In genomic region chr6:35251807-35252476, GRCm38 (mm10) we compare ENCODE assay signal across 8 mouse cellular contexts. TPM values are rescaled to one million over a fixed set of nuclear protein-coding genes. Genes with fewer than 3 reads are reported as not detected.
DNase-seq lines count a peak whose midpoint lies in the region; ATAC-seq and TF ChIP-seq lines count a peak whose summit lies in the region.

No protein-coding gene starts in this region.

- peak overlapping the region; percentile 61 for H3K9ac ChIP-seq in lung, embryonic 16.5 days (ENCODE audit: low read length)
- H3K9ac ChIP-seq in stomach, embryonic 15.5 days = no peak overlapping the region

- TF ChIP-seq POLR2A in cerebellum, adult 2 months (IDR thresholded peaks at IDR 0.05; ENCODE audit: borderline replicate concordance, insufficient read depth, low read length) = no peak

- peak in 1 of 2 experiments; percentile 15 for DNase-seq in cerebellum, adult 2 months
- DNase-seq in cerebellum, adult 8-10 months = no peak
- DNase-seq in lung, postnatal 25 days (ENCODE audit: low spot score) = no peak
- no peak for DNase-seq in limb, embryonic 10.5 days (ENCODE audit: low spot score)
- DNase-seq in urinary bladder, postnatal 10 days (ENCODE audit: low spot score) = no peak
- DNase-seq in adrenal gland, postnatal 25 days = no peak

- H3K4me3 ChIP-seq in cerebellum, adult 2 months (replicated peaks; ENCODE audit: insufficient read depth, low read depth, low read length) = peak overlapping the region; percentile 14
- peak overlapping the region; percentile 82 for H3K4me3 ChIP-seq in lung, embryonic 16.5 days (ENCODE audit: low read length)
- peak overlapping the region; percentile 81 for H3K4me3 ChIP-seq in limb, embryonic 10.5 days
- peak overlapping the region; percentile 71 for H3K4me3 ChIP-seq in stomach, embryonic 15.5 days (replicated peaks)

- H3K27me3 ChIP-seq in cerebellum, adult 2 months (ENCODE audit: control insufficient read depth, insufficient read depth, low read length) = no peaks in the 10 kb centered on the region
- H3K27me3 ChIP-seq in lung, embryonic 16.5 days (ENCODE audit: control insufficient read depth, insufficient read depth, low read depth, low read length) = no peaks in the 10 kb centered on the region
- no peaks in the 10 kb centered on the region for H3K27me3 ChIP-seq in limb, embryonic 10.5 days (ENCODE audit: low read depth, poor library complexity, severe bottlenecking)
- H3K27me3 ChIP-seq in stomach, embryonic 15.5 days (replicated peaks) = no peaks in the 10 kb centered on the region

- no peak overlapping the region for H3K27ac ChIP-seq in cerebellum, adult 2 months (ENCODE audit: insufficient read depth, low read length)
- peak overlapping the region; percentile 6; the same call in 1 of the 2 replicates for H3K27ac ChIP-seq in lung, embryonic 16.5 days (ENCODE audit: low read length)
- H3K27ac ChIP-seq in limb, embryonic 10.5 days = peak overlapping the region; percentile 93
- H3K27ac ChIP-seq in stomach, embryonic 15.5 days = no peak overlapping the region

- TF ChIP-seq CTCF in cerebellum, adult 2 months (IDR thresholded peaks at IDR 0.05; ENCODE audit: borderline replicate concordance, insufficient read depth, low read depth, low read length) = no peak

- peak; percentile 29 for ATAC-seq in lung, embryonic 16.5 days (ENCODE audit: low read depth)
- no peak for ATAC-seq in stomach, embryonic 15.5 days (ENCODE audit: insufficient read depth, low FRiP score, low read depth)

- H3K36me3 ChIP-seq in lung, embryonic 16.5 days (ENCODE audit: control insufficient read depth, insufficient read depth, low read length) = peaks cover under 1% of the 10 kb centered on the region; the same call in 1 of the 2 replicates
- peaks cover 12% of the 10 kb centered on the region for H3K36me3 ChIP-seq in limb, embryonic 10.5 days
- H3K36me3 ChIP-seq in stomach, embryonic 15.5 days = no peaks in the 10 kb centered on the region

- peak overlapping the region; percentile 70 for H3K4me2 ChIP-seq in lung, embryonic 16.5 days (ENCODE audit: low read depth, low read length)
- H3K4me2 ChIP-seq in stomach, embryonic 15.5 days = peak overlapping the region; percentile 63

- 66% methylated on average over 17 of the region's 17 CpGs for WGBS in cerebellum, adult 2 months
- 66% methylated on average over 17 of the region's 17 CpGs for WGBS in lung, embryonic 16.5 days
- whole genome bisulfite sequencing in limb, embryonic 10.5 days = 60% methylated on average over 17 of the region's 17 CpGs
- WGBS in stomach, embryonic 15.5 days = 68% methylated on average over 17 of the region's 17 CpGs

- H3K9me3 ChIP-seq in lung, embryonic 16.5 days (ENCODE audit: control insufficient read depth, low read length) = no peaks in the 10 kb centered on the region
- H3K9me3 ChIP-seq in limb, embryonic 10.5 days (replicated peaks) = no peaks in the 10 kb centered on the region
- no peaks in the 10 kb centered on the region for H3K9me3 ChIP-seq in stomach, embryonic 15.5 days

- peaks cover 7% of the 10 kb centered on the region for H3K4me1 ChIP-seq in cerebellum, adult 2 months (ENCODE audit: control insufficient read depth, insufficient read depth, low read length)
- peaks cover 28% of the 10 kb centered on the region for H3K4me1 ChIP-seq in lung, embryonic 16.5 days (replicated peaks; ENCODE audit: control insufficient read depth, insufficient read depth, low read length)
- H3K4me1 ChIP-seq in limb, embryonic 10.5 days = peaks cover 25% of the 10 kb centered on the region
- peaks cover 19% of the 10 kb centered on the region for H3K4me1 ChIP-seq in stomach, embryonic 15.5 days

RNA-seq across cellular contexts. Expression of gene Slc13a4, which starts 56.0 kb away (rescaled TPM):
- polyA plus RNA-seq in cerebellum, adult 2 months (2012; rRNA removed) = 4.9 and 9.8 TPM in 2 replicates
- 0.11 and 0.35 TPM in 2 replicates for polyA plus RNA-seq in lung, embryonic 16.5 days (2015; fragmentation: Nextera tagmentation; extraction: Ambion mirVana)
- 0.38 and 0.40 TPM in 2 replicates for polyA plus RNA-seq in limb, embryonic 10.5 days (2016; fragmentation: Nextera tagmentation; extraction: Ambion mirVana)
- polyA plus RNA-seq in stomach, embryonic 15.5 days (2015; fragmentation: Nextera tagmentation; extraction: Ambion mirVana) = 0.26 and 0.54 TPM in 2 replicates
- 0.33 and 0.52 TPM in 2 replicates for total RNA-seq in adrenal gland, postnatal 25 days (2021)

Comparison
In these comparisons a context has a peak if more than half of its experiments do, and no peak if none do; other contexts are left out.
1. H3K27ac ChIP-seq: peak in lung, embryonic 16.5 days (single experiment) and limb, embryonic 10.5 days (single experiment); none in cerebellum, adult 2 months (single experiment) and stomach, embryonic 15.5 days (single experiment).
2. H3K4me3 ChIP-seq: peak in every context shown above with its lines; median percentile 82 in lung, embryonic 16.5 days; 81 in limb, embryonic 10.5 days; 71 in stomach, embryonic 15.5 days; 14 in cerebellum, adult 2 months.